Mouse (Mus musculus) right cerebral cortex, postnatal 25 days (tissue): ENCODE results near the gene Dlg3.
A peak's percentile ranks its signal among the peaks of the same experiment; 100 is the strongest.

Source experiments
- DNase-seq: peaks from one replicate; pipeline ENCODE4 v3.0.0; 2022

The Dlg3 gene

GRCm38 (mm10) chrX:100767181-100767884 is at the start of gene Dlg3:
Dlg3 (plus strand) TSS chrX:100767722.
- peak; percentile 61 for DNase-seq

DNA sequence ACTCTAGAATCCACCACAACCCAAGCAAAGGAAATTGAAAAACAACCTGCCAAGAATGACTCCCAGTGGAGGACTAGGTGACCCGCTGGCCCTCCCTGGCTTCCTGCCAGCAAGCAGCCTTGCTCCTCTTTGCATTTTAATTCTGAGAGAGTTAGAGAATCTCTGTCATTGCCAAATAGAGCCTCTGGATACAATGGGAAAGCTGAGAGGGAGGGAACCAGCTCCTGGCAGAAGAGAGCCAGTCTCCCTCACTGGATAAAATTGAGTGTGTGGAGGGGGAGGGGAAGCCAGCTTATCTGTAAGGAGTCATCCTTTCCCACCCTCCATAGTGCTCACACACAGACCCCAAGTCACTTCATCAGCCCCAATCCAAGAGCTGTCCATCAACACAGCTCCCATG is 38.6 kb upstream of the Dlg3 start:
- no peak for DNase-seq

GRCm38 (mm10) chrX:100729665-100730188 is 37.8 kb upstream of the Dlg3 start, which contains the start of gene Gdpd2:
Gdpd2 (plus strand) TSS chrX:100729873.
- DNase-seq = peak; percentile 24

DNA sequence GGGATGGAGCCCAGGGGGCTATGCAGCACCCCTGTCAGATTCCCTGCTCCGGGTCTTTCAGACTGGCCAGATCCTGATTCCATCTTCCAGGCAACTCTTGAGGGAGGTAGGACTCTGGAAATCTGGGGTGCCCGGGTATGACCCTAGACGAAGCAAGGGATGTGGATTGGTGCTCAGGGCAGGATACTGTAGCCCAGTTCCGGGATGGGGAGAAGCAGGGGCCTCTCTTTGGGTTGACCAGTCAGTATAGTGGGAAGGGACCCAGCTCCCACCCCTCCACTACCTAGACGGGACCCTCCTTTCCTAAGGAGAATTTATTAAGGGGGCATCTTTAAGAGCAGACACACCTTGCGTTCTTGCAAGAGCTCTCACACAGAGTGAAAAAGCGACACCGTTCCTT is 37.3 kb upstream of the Dlg3 start:
- DNase-seq = no peak

- DNase-seq = no peak
Observed at GRCm38 (mm10) chrX:100734359-100734758, 33.2 kb upstream of the Dlg3 start.

- DNase-seq = peak; percentile 48
Observed at GRCm38 (mm10) chrX:100738918-100739317, 28.6 kb upstream of the Dlg3 start.

DNA sequence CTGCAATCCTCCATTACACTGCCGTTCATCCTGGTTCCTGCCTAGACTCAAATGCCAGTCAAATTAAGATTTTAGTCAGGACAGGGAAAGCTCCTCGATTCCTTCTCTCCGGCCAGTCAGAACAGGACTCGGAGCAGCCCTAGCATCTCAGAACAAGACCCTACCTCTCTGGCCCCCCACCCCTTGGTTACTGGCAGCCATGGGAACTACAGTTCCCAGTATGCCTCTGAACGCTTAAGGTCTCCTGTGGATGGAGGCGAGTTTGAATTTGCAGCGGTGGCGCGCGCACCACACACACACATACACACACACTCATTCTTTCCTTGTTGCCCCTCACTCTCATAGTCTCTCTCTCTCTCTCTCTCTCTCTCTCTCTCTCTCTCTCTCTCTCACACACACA is 28.1 kb upstream of the Dlg3 start:
- peak; percentile 17 for DNase-seq

DNA sequence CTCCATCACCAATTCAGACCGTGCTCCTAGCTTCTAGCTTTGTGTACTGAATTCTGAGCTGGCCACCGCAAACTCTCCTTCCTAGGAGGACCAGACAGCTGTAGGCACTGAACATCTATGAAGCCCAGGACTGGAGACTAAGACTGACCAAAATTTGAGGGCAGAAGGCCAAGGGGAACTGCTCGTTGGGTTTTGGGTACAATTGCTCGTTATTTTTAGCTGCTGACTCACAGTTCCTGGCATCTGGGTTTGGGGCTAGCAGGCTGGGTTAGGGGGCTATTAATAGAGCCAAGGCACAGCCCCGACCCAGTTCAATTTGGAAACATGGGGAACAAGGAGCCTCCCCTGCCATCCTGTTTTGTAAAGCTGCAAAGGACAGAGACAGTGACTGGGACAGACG is 26.7 kb upstream of the Dlg3 start:
- no peak for DNase-seq

- peak; percentile 78 for DNase-seq
Observed at GRCm38 (mm10) chrX:100741940-100742339, 25.6 kb upstream of the Dlg3 start.

DNA sequence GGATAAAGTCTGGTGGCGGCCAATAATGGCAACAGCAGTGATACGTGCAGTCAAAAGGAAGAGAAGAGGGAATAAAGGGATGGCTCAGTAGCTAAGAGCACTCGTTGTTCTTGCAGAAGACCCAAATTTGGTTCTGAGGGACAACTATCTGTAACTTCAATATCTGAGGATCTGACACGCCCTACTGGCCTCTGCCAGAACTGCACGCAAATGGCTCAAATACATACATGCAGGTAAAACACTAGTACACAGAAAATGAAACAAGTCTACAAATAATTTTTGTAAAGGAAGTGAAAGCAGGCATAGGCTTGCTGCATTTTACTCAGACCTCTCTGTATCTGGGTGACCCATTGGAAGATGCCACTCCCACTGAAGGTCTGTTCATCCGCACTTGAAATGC is 1.7 kb upstream of the Dlg3 start:
- DNase-seq = no peak

- DNase-seq = peak; percentile 20
Observed at GRCm38 (mm10) chrX:100767885-100768626, 534 bp downstream of the Dlg3 start.

DNA sequence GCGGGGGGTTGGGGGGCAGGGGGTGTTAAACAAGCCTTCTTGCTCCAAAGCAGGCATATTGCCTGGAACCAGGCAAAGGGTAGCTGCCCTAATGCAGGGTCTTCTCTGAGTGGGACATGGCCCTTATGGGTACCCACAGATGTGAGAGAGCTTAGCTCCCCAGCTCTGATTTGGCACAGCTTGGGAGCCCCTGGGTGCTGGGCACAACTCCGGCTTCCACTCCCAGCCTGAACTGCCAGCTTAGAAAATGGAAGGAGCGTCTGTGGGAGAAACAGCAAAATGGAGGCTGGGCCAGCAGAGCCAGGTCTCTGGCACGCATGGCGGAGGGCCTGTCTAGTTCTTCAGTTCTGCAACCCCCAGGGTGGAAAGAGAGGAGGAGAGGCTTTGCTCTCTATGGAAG is 1.8 kb downstream of the Dlg3 start:
- DNase-seq = peak; percentile 29

GRCm38 (mm10) chrX:100774341-100774811 is 6.9 kb downstream of the Dlg3 start:
- DNase-seq = no peak

- no peak for DNase-seq
Observed at GRCm38 (mm10) chrX:100775405-100775804, 7.9 kb downstream of the Dlg3 start.

- DNase-seq = peak; percentile 54
Observed at GRCm38 (mm10) chrX:100776494-100776893, 9.0 kb downstream of the Dlg3 start.

DNA sequence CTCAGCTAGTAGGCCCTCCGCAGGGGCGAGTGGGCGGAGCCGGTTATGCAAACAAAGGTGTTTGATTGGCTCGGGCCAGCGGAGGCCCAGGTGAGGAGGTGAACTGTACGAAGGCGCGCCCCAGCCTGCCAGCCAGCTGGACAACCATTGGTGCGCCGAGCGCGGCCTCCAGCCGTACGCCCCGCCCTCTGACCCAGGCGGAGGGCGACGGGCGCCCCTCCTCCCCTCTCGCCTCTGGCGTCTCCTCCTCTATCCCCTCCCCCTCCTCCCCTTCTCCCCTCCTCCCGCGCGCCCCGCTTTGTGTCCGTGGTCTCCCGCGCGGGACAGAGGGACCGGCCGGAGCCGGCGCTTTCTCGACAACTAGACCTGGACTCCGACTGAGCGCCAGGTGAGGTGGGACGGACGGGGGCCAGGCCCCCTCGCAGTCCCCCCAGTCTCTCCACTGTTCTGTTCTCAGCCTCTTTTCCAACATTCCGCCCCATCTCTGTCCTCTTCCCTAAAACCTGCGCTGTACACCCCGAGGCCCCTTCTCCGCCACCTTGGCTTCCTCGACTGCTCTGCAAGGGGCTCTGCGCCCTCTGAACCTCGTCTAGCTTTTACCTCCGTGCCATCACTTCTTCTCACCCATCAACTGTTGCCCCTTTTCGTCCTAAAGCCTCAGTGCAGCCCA is 9.6 kb downstream of the Dlg3 start:
- peak; percentile 27 for DNase-seq

DNA sequence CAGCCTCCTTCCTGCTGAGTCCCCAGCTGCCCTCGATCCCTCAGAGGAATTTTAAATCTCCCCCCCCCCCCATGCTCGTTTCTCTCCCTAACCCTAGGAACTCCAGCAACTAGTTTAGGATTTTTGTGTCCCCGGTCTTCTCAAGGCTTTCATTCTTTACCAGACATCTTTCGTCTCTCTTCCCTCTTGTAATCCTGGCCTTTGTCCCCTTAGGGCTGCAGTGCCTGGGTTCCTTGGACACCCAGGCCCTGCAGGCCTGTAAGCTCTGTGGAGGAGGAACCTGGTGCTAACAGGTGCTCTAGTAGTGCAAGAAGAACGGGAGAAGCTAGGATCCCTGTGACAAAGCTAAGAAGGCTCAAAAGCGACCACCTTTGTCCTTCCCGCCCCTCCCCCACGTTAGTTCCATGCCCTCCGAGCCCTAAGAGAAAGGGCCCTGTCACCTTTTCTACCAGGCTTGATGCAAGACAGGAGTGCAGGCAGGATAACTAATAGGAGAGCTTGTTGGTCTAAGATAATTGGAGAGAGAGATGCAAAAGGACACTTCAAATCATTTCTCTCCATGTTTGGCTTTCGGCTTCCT is 10.2 kb downstream of the Dlg3 start:
- DNase-seq = no peak

GRCm38 (mm10) chrX:100778397-100778796 is 10.9 kb downstream of the Dlg3 start:
- no peak for DNase-seq

DNA sequence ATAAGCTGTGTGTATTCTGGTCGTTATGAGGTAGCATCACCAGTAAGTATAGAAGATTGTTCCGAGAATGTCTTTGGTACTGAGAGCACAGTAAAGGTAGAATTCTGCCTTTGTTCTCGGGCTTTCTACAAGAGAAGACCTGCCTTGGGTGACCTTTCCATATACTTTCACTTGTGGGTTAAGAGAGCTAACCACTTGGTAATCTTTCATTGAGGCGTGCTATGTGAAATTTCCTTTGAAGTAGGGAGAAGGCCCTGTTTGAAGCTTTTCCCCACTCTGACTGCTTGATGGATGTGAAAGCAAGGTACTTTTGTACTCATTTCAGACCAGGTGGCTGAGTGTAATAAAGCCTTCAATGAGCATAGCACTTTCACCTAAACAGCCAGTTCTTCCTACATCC is 21.8 kb downstream of the Dlg3 start:
- DNase-seq = no peak

GRCm38 (mm10) chrX:100796041-100796740 is 28.7 kb downstream of the Dlg3 start:
- no peak for DNase-seq

- no peak for DNase-seq
Observed at GRCm38 (mm10) chrX:100796741-100797090, 29.2 kb downstream of the Dlg3 start.

GRCm38 (mm10) chrX:100797370-100797769 is 29.8 kb downstream of the Dlg3 start:
- no peak for DNase-seq
